Mouse (Mus musculus) frontal cortex, adult (tissue): ENCODE measurements at regions not wholly inside any gene's neighbourhood (a gene's known extent, or its start where the extent isn't known, plus 50 kb on each side); places are given as distances from the start of the nearest gene placed in this dataset.

Source experiments
- ATAC-seq: cut with Nextera tagmentation; 2 replicates; pipeline ENCODE4 v1.9.2; 2017; ENCODE audit warnings: mild to moderate bottlenecking, moderate library complexity, mixed read lengths; ENCODE audit not compliant: low TSS enrichment

DNA sequence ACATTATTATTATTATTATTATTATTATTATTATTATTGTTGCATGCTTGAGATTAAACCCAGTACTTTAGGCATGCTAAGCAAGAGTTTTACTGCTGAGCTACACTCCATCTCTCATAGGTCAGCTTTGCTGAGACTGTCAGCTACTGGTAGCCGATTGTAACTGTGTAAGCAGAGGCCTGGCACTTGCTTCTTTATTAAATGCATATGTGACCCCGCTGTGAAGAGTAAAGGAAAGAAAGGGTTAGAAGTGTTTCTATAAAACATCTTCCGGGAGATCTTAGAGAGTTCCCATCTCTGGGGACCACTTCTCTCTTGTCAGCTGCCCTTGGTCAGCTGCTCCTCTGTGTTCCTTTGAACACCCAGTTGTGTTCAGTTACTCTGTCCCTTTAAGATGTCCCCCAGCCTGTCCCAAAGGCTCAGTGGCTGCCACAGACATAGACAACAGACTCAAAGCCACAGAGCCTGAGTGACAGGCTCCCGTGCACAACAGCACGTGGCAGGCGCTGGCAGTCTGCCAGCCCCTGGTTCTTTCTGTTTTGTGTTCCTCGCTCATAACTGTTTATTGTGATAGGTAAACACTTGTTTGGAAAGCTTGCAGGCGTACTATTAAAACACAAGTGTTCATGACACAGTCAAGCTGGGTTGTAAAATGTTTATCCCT, 563.7 kb upstream of the Auts2 start:
- ATAC-seq: no peak

DNA sequence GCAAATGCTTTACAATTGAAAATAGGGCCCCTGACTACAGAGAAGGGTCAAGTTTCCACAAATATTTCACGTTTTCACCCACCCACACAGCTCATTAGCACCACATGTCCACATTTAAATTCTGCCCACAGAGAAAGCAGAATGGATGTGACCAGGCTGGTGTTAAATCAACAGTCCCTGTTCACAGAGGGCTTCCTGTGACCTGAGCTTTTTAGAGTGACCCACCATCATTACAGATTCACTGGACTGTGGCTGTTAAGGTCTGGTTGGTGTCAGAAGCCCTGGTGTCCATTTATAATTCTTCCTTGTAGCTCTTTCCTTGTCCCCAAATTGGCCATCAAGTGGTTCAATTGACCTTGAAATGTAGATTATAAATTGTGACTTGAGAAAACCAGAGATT, 553.2 kb upstream of the Auts2 start:
- no peak for ATAC-seq

DNA sequence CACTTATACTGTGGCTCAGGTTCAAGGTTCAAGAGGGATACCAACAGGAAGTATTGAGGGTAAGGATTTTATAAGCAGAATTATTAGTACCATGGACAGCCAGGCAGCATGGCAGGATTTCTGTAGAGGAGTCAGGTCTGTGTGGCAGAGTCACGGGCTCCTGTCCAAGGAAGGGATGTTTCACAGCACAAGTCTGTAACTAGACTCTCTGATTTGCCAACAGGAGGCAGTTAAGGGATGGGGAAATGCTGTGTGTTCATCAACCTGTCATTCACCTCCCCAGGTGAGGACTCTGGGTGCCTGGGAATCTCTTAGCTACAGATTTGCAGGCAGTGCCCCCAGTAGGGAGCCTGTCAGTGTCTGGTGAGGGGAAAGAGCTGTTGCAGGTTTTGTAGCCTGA, 541.7 kb upstream of the Auts2 start:
- ATAC-seq: no peak

DNA sequence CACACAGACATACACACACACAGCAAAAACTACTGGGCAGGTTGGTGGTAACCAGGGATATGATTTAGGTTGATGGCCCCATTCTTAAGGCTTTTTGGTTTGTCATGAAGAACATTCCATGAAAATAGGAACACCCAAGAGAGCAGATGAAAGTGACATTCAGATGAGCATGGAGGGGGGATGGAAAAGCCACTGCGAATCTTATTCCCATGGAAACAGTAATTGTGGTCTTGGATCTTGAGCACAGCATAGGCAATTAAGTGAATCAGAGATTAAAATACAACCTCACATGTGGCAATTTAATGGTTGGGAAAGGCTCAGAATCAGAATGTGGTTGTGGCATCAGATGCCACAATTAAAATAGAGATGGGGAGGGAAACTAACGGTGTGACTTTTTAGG, 537.6 kb upstream of the Auts2 start:
- no peak for ATAC-seq

GRCm38 (mm10) chr5:133078916-133079315, 535.8 kb upstream of the Auts2 start:
- no peak for ATAC-seq

DNA sequence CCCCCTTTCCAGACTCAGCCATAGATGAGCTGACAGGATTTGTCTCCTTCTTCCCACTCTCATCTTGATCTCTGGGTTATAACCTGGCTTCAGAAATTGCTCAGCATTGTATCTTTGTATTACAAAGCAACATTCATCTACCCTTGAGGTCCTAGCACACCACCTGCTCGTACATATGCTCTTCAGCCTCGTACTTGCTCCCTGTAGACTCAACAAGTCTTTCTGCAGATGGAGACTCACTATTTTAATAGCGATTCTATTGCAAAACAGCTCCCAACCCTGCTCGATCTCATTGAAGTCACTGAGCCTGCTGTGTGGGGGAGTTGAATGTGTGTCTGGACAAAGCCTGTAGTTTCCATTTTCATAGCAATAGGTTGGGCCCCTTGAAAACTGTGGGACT, 535.2 kb upstream of the Auts2 start:
- no peak for ATAC-seq

DNA sequence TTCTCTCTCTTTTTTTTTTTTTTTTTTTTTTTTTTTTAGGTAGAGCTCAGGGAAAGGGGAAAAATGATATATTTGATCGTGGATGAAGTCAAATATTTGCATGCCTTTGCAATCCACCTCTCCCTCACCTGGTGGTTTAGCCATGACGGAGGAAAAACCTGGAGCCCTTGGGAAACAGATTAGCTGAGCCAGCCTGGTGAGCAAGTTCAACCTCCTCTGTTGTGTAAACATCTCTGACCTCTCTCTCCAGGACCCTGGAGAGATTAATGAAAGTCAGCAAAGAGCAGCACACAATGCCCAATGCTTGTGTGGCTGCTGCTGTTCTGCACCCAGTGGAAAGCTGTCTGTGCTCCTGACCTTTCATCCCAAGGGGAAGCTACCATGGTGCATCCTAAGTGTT, 530.2 kb upstream of the Auts2 start:
- no peak for ATAC-seq

DNA sequence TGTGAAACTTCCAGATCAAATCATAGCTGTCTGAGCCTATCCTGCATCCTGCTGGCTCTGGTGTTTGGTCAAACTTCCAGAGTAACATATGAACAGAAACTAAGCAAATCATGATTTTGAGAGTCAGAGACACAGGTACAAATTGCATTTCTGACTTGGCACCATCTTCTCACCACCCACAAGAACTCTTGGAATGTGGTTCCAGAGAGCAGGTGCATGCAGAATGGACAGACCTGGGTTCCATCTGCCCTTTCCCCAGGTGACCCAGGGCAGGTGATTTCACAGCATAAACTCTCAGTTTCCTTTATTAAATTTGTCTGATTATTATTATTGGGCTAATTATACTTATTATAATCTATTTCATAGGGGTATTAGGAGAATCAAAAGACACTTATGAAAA, 527.0 kb upstream of the Auts2 start:
- no peak for ATAC-seq

DNA sequence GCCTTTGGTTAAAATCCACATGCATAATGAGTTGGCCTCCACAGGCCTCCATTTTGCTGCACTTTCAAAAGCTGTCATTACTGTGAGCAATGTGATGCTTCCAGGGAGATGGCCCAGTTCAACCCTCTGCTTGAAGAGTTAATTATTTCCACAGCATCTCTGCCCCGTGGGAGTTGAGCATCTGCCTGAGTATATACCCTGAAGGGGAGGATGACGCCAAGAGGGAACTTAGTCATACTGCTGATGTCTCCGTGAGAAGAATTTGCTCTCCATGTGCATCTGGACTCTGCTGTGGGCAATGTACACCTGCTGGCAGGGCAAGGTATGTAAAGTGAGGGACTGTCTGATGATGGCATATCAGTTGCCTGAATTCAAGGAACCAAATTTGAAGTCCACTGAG, 519.3 kb upstream of the Auts2 start:
- peak; percentile 98 for ATAC-seq

GRCm38 (mm10) chr5:133047456-133047855, 504.3 kb upstream of the Auts2 start:
- peak; percentile 78 for ATAC-seq

- ATAC-seq: peak; percentile 73
These were observed 502.5 kb upstream of the Auts2 start for GRCm38 (mm10) chr5:133045637-133046036.

GRCm38 (mm10) chr5:133027590-133027989, 484.4 kb upstream of the Auts2 start:
- no peak for ATAC-seq

GRCm38 (mm10) chr5:133025121-133025520, 482.0 kb upstream of the Auts2 start:
- no peak for ATAC-seq

DNA sequence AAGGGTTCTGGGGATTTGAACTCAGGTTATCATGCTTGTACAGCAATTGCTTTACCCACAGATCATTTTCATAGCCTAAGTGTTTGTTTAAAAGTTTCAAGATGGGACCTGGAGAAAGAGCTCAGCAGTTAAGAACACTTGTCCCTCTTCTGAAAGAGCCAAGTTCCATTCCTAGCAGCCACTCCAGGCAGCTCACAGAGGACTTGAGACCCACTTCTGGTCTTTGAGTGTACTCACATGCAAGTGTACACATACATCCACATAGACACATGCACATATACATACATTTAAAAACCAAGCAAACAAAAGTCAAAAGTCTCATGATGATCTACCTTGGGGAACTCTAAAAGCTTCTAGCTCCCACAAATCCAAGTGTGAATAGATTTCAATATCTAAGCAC, 477.7 kb upstream of the Auts2 start:
- no peak for ATAC-seq

DNA sequence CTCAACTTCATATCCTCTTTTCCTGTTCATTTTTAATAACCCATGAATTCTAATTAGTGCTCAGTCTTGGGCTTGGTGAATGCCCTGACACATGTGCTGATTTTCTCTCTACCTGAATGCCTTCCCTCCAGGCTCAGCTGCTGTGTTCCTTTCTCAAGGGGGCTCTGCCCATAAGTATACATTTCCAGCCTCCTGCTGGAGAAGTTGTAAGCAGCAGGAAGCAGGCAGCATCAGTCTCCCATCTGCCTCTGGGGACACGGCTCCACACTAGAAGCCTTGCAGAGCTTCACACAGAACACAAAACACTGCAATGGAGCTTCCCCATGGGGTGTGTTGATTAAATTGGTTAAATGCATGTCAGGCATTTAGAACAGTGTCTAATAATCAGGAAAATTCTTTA, 477.0 kb upstream of the Auts2 start:
- no peak for ATAC-seq

DNA sequence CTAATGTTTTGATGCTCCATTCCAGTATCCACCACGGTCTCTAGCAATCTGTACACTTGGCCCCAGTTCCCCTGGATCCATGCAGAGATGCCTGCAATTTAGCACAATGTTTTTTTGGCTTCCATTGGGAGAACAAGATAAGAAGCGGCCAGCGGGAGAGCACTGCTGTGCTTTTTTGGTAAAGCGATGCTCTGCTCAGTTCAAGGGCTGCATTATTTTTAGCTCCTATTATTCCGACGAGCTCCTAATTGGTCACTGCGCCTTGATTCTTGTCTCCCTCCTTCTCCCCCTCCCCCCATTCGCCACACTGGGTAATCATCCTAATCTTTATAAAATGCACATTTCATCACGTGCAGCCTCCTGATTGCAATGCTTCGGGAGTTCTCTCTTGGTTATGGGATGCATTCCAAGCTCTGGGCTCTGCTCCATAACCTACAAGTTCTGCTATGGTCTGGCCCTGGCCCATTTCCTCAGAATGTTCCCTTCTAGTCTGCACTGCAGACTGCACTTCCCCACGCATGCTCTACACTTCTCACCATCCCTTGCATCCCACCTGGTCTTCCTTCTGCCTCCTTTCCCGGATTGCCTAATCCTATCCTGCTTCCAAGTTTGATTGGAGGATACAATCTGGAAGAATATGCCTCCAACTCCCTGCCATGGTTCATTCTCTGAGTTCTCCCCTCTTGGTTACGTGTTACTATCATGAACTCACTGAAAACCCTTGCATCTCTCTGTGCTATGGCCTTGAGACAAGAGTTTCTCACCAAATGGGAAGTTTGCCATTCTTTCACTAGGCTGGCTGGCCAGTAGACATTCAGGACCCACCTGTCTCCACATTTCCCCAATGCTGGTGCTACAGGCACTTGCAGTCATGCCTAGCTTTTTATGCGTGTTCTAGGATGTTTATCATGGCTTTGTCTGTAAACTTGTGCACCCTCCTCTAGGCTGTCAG, 467.8 kb upstream of the Auts2 start:
- ATAC-seq: peak; percentile 98

GRCm38 (mm10) chr5:132982866-132983265, 439.7 kb upstream of the Auts2 start:
- no peak for ATAC-seq

GRCm38 (mm10) chr5:132979013-132979412, 435.9 kb upstream of the Auts2 start:
- no peak for ATAC-seq

GRCm38 (mm10) chr5:132975303-132975932, 432.3 kb upstream of the Auts2 start:
- ATAC-seq: peak; percentile 70; the same call in 1 of the 2 replicates

DNA sequence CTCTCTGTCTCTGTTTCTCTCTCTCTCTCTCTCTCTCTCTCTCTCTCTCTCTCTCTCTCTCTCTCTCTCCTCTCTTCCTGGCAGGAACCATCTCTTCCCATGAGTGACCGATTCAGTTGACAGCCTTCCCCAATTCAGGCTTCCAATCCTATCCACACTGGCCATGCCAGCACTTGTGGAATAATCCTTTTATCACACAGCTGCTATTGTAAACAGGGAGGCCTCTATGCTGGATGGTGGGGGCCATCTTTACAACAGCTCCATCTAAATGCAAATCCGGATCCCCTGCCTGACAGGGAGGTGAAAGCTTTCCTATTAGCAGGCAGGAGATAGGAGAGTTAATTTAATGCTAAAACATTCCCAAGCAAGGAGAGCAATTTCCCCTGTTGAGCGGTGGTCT, 431.7 kb upstream of the Auts2 start:
- ATAC-seq: no peak

GRCm38 (mm10) chr5:132971046-132971445, 427.9 kb upstream of the Auts2 start:
- no peak for ATAC-seq

DNA sequence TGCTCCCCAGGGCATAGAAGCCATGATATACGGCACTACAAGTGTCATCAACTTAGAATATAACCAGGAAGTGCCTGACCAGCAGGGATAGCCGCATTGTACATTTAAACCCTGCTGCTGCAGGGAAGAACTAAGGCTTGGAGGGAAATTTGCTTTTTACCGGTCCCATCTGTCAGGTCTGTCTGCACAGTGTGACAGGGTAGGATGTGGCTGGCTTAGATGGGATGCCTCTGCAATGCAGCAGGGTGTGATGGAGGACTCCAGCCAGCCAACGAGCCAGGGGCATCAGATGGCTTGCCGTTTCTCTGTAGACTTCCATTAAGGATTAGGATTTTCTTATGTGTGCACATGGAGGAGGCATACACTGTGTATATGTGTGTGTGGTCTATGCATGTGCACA, 426.2 kb upstream of the Auts2 start:
- no peak for ATAC-seq

DNA sequence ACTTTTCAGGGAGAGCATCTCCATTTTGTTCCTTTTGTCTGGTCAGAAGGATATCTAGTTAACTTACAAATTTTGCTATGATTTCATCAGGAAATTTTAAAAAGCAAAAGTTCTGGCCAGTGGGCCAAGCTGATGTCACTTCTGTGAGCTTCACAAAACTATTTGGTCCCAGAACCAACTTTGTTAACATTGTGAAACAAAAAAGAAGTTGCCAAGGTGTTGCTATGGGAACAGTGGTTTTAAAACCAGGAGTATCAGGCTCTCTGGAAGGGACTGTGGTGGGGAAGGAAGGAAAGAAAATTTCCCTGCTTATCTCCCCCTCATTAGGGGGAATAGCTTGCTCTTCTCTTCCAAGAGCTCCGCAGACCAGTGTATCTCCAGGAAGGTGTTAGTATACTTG, 416.8 kb upstream of the Auts2 start:
- no peak for ATAC-seq
